Mouse (Mus musculus) spleen, adult 10 weeks (tissue): ENCODE results near the gene Sf3b5. TPM values are rescaled to one million over a fixed set of nuclear protein-coding genes. Genes with fewer than 3 reads are reported as not detected.

Experiments
- polyA plus RNA-seq: library from polyadenylated mRNA; stranded (reverse); fragments of 350-450 nt; fragmentation: Illumina TruSeq; extraction: RNeasy Lipid Tissue Mini Kit (QIAGEN cat#74804); gene quantifications from one replicate; pipeline ENCODE4 v1.2.3, GENCODE M21; 2015; ENCODE audit warnings: low replicate concordance; ENCODE audit not compliant: insufficient read depth

Gene Sf3b5
- polyA plus RNA-seq, result 0.98 TPM

DNA sequence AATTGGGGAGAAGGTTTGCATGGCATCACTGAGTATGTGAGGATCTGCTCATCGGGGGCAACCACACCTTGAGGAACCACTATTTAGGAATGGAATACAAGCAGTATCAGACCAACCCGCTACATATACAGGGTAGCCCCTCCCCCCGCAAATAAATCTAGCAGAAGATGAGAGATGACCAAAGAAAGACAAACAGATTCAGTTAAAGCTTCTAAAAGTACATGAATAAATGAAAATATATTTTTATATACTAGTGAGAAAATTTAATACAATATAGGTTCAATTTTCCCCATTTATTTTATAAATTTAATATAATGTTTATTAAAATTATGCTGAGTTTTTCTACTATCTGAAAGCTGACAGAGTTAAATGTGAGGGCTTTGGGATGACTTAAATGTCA, at the start of gene Sf3b5:
Sf3b5 (plus strand) TSS at position 301 of the 400 bp plus-strand sequence.

DNA sequence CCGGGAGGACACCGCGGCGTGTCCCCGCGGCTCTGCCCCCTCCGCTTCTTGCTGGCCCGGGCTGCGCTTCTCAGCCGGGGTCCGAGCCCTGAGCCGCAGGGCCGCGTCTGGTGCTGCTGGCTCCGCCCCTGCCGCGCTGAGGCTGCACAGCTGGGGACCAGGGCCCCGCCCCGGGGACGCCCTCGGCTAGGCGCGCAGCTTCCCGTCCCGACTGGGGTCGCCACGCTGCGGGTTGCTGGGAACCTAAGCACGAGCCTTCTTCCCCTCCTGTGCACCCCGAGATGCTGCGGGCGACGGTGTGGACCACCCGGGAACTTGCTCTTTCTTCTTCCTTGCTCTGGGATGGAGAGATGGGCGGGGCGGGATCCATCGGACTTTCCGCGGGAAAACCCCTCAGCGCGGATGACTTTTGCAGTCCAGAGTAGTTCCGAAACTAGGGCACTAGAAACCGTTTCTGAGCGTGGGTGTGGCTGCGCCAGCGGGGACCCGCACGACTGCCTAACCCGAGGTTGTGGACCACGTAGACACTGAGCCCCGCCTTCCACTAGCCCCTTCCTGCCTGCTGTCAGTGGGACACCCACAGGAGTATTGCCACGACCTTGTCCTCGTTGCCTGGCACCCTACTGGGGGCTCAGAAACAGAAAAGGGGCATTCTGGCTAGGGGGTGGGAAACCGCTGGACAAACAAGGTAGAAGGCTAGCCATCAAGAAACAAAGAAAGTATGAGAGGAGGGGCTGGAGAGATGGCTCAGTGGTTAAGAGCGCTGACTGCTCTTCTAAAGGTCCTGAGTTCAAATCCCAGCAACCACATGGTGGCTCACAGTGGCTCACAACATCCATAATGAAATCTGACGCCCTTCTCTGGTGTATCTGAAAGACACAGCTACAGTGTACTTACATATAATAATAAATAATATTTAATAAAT, 40.7 kb upstream of the Sf3b5 start, which contains the start of gene Stx11:
Stx11 (minus strand) TSS at position 148 of the 925 bp plus-strand sequence.

Other genes starting within 250 kb of the Sf3b5 start
- gene Utrn, start 136.0 kb upstream of the Sf3b5 start, polyA plus RNA-seq, result 56.6 TPM
- 15.6 TPM for gene Stx11, start 41.0 kb upstream of the Sf3b5 start, polyA plus RNA-seq
- gene Plagl1, start 55.2 kb downstream of the Sf3b5 start, polyA plus RNA-seq, result 1.8 TPM
- gene Zc2hc1b, start 172.7 kb downstream of the Sf3b5 start, polyA plus RNA-seq, result not detected
- gene Ltv1, start 187.8 kb downstream of the Sf3b5 start, polyA plus RNA-seq, result 45.1 TPM